Mouse (Mus musculus) lung, adult 2 months (tissue): ENCODE measurements around the gene Pcnx2. TPM values are rescaled to one million over a fixed set of nuclear protein-coding genes. Genes with fewer than 3 reads are reported as not detected.

Experiments used
- DNase-seq: peaks from one replicate; pipeline ENCODE4 v3.0.0; 2022
- H3K4me1 ChIP-seq: fragments of 200-500 bp; 2 replicates; pipeline ENCODE4 v1.6.1; 2011; ENCODE audit warnings: low read length; ENCODE audit not compliant: control insufficient read depth, insufficient read depth
- H3K4me3 ChIP-seq: fragments of 200-500 bp; replicated peaks from 2 replicates; pipeline ENCODE3; 2011; ENCODE audit warnings: low read depth, mild to moderate bottlenecking, control low read depth, low read length; ENCODE audit errors: extremely low read depth
- CTCF ChIP-seq: fragments of 200-500 bp; IDR thresholded peaks from 2 replicates; pipeline ENCODE4 v1.5.1; 2011; ENCODE audit warnings: mild to moderate bottlenecking, low read length, control low read depth; ENCODE audit not compliant: insufficient read depth
- POLR2A ChIP-seq: fragments of 200-500 bp; IDR thresholded peaks from 2 replicates; pipeline ENCODE4 v1.6.1; 2011; ENCODE audit warnings: low read depth, mild to moderate bottlenecking, control low read depth, low read length, borderline replicate concordance; ENCODE audit errors: extremely low read depth
- WGBS: fragments of 180-500 bp; shearing (Covaris S2); methylation state at CpG from one replicate; pipeline ENCODE4 v1.1.7; 2018; 5-methylcytosine and 5-hydroxymethylcytosine counted together
- polyA plus RNA-seq: library from polyadenylated mRNA; depleted of rRNA; stranded (reverse); fragments of >200 nt; gene quantifications from 2 replicates; pipeline ENCODE4 v1.2.3, GENCODE M21; 2012; rRNA removed

Gene Pcnx2
- 1.8 and 2.1 TPM in 2 replicates for polyA plus RNA-seq

DNA sequence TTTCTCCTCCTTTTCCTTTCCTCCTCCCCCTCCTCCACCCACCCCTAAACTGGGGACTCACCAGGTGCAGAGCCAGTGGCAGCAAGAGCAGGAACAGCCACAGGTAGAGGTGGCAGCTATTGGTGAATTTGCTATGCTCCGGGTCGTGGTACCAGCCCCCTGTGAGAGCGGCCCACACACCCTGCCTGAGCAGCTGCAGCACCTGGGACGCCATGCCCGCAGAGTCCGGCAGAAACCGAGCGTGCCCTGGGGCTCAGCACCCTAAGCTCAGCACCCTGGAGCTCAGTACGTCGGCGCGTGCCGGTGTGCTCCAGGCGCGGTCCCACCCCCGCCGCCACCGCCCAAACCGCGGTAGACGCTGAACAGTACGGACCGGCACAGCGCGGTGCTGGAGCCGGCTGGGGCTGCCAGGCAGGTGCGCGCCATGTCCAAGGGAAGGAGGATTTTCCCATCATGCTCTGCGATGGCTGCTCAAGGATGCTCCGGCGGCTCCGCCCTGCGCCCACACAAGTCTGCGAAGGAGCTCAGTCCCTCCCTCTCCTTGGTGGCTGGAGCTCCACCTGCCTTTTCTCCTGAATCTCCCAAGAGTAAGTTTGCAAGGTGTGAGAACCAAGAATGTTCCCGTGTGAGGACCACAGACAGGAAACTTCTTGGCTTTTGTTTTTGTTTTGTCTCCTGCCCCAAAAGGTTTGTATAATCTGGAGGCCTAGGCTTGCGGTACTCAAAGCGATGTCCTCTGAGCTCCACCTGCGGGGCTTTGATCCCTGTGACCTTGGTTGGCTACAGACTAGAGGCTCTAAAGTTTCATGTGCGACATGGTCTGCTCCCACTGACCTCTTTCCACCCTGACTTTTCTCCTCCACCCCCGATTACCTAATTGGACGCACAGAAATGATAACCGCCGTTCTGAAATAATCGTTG is at the start of gene Pcnx2:
TSS of gene Pcnx2 (minus strand) at position 450 of the 921 bp plus-strand sequence.
- no peak within 1 kb of the TSS for H3K4me3 ChIP-seq
- TF ChIP-seq POLR2A, result no peak
- H3K4me1 ChIP-seq, result no peaks in the 10 kb centered on the region
- WGBS, result 8% methylated on average over 44 of the region's 44 CpGs
- no peak for DNase-seq

DNA sequence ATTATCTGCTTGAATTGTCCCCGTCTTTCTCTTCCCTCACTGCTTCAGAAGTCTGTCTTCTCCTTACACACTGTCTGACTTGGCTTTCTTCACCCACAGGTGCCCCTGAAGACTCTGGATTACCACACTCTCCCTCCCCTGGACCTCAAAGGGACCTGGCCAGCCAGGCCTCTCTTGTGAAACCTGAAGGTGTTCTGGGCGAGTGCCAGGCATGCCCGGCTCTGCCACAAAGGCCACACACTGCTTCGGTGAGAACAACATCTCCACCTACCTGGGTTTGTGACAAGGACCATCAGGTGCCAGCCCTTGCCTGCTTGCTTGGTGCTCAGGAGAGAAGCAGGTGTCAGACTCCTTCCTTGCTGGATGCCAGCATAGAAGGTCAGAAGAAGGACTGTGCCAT is 46.4 kb upstream of the Pcnx2 start:
- DNase-seq, result peak; percentile 53
- no peak for TF ChIP-seq POLR2A
- TF ChIP-seq CTCF, result no peak
- Histone ChIP-seq H3K4me3 (no peak overlapping the region), H3K4me1 (no peaks in the 10 kb centered on the region)
- WGBS, result 47% methylated on average over 4 of the region's 4 CpGs

DNA sequence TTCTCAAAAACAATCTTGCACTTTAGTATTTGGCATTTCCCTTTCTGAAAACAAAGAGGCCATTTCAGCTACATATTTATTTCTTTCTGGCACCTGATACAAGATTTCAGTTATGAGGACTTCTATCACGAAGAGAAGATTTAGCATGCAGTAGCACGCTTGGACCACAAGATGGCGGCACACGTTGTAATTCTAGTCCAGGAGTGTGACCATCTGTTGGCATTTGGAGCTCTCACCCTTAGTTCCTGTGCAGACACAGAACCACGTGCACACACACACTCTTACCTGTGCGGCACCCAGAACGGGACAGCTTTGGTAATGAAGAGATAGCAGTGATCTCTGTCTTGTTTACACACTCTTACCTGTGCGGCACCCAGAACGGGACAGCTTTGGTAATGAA is 37.5 kb upstream of the Pcnx2 start:
- TF ChIP-seq CTCF (peak; percentile 75), POLR2A (no peak)
- Histone ChIP-seq H3K4me3 (no peak overlapping the region), H3K4me1 (no peaks in the 10 kb centered on the region)
- 38% methylated on average over 9 of the region's 9 CpGs for WGBS
- peak; percentile 49 for DNase-seq

DNA sequence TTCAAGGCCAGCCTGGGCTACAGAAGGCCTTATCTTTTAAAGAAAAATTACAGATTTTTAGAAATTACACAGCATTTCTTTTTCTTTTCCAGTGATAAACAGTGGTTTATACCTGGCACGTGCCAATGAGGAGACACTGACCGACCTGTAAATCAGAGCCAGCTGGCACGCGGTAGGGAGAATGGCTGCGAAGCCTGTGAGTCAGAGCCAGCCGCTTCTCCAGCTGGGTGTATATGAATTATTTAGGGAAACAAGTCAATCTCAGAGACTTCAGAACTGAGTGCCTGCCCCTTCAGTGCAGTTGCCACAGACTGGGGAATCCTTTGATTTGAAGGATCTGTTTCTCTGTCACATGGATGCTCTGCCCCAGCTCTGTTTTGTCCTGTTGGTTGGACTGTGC is 33.7 kb upstream of the Pcnx2 start:
- H3K4me1 ChIP-seq, result no peaks in the 10 kb centered on the region
- H3K4me3 ChIP-seq, result no peak overlapping the region
- DNase-seq, result no peak
- 89% methylated on average over 6 of the region's 6 CpGs for WGBS
- TF ChIP-seq POLR2A, result no peak

DNA sequence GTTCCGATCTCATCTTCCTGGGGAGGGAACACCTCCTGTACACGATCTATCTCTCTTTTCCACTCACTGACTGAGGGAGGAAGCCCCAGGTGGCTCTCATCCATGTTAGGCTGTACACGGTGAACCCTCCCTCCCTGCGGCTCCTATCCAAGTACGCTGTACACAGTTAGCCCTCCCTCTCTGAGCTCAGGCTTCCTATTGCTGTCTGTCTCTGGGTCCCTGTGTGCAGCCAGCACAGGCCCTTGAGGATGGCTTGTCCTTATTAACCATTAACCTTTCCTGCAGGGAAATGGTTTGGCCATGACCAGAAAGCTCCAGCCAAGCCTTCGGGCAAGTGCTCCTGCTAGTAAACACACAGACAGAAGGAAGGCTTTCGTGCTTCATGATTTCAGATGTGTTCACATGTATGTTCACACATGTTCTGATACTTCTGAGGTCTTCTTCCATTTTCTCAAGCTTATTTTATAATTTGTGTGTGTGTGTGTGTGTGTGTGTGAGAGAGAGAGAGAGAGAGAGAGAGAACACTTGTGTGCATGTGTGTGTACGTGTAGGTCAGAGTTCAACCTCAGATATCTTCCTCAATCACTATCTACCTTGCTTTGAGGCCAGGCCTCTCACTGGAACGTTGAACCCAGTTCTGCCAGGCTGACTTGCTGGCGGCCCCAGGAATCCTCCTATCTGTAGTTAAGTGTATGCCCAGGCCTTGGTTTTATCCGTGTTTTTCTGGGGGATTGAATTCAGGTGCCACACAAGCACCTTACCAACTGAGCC is 32.3 kb upstream of the Pcnx2 start:
- TF ChIP-seq POLR2A (no peak), CTCF (no peak)
- DNase-seq, result no peak
- 64% methylated on average over 11 of the region's 11 CpGs for WGBS
- no peak overlapping the region for H3K4me3 ChIP-seq
- H3K4me1 ChIP-seq, result no peaks in the 10 kb centered on the region

DNA sequence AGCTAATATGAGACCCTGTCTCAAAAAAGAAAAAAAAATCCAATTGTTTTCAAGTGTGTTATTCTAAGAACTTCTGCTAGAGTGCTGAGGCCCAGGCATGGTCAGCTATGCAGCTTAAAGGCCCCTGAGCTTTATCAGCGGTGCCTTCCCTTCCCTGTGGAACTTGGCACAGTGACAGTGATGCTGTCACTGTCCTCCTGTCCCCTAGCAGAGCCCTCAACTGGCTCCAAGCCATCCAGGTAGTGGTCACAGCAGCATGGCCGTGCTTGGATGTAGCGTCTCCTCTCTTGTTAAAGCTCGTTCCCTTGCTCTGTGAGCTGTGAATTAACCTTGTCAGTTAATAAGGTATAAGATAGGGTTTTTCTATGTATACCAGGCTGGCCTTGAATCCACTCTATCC is 28.5 kb upstream of the Pcnx2 start:
- Histone ChIP-seq H3K4me1 (no peaks in the 10 kb centered on the region), H3K4me3 (no peak overlapping the region)
- TF ChIP-seq CTCF, result no peak
- no peak for TF ChIP-seq POLR2A
- WGBS, result 76% methylated on average over 4 of the region's 4 CpGs
- DNase-seq, result no peak

DNA sequence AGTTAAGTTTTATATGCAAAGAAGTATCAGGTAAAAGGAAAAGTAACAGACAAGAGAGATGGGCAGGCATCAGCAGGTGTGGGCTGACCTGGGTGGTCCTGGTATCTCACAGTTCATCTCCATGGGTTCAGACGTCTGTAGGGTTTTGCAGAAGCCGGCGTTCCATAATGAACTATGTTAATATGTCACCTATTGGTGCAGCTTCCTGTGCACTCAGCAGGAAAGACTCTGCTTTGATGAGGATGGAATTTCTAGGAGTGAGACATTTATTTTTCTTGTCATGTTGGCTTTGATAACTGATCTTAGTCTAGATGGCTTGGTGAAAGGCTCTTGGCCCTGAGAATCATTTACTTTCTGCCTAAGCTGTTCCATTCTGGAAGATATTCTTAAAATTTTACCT is 24.2 kb upstream of the Pcnx2 start:
- no peak for DNase-seq
- WGBS, result 52% methylated on average over 3 of the region's 3 CpGs
- no peak for TF ChIP-seq CTCF
- TF ChIP-seq POLR2A, result no peak
- Histone ChIP-seq H3K4me3 (no peak overlapping the region), H3K4me1 (no peaks in the 10 kb centered on the region)

DNA sequence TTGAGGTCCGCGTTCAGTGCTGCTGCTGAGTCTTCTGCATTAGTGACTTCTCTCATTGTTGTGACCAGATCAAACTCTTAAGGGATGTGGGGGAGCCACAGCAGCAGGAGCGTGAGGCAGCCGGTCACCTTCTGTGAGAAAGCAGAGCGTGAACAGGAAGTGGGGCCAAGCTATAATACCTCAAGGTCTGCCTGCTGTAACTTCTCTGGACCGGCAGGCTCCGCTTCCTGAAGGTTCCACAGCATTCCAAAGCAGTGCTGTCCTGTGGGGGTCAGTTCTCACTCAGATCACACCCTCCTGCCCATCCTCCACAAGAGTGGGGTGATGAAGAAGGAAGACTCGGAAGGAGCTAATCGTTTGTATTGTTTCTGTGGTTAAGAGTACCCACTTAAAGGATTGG is 22.6 kb upstream of the Pcnx2 start:
- WGBS, result 47% methylated on average over 9 of the region's 9 CpGs
- Histone ChIP-seq H3K4me1 (no peaks in the 10 kb centered on the region), H3K4me3 (no peak overlapping the region)
- TF ChIP-seq POLR2A (no peak), CTCF (no peak)
- no peak for DNase-seq

DNA sequence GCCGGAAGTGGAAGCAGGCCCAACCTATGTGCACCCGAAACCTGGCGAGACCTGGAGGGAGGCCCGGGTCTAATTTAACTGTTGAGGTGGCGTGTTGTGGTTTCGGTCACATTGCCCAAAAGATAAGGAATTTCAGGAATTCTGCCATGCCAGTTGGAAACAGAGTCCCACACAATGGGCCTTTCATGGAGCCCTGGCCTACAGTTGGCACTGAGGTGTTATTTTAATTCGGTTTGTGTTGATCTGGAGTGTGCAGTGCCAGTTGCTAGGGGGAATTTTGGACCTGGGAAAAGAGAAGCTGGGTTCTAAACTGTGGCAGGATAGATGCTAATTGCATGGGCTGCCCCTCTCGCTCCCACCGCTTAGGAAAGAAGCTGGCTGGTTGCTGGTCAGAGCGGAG is 22.2 kb upstream of the Pcnx2 start:
- WGBS, result 84% methylated on average over 10 of the region's 10 CpGs
- Histone ChIP-seq H3K4me3 (no peak overlapping the region), H3K4me1 (no peaks in the 10 kb centered on the region)
- no peak for TF ChIP-seq POLR2A
- TF ChIP-seq CTCF, result no peak
- DNase-seq, result no peak
